Mouse (Mus musculus): ENCODE measurements around the gene Gsk3b. TPM values are rescaled to one million over a fixed set of nuclear protein-coding genes. Genes with fewer than 3 reads are reported as not detected.
"Not testable (repeated sequence)": the region's sequence is repeated elsewhere in the genome, so short reads cannot be mapped to it uniquely, and the experiment has no call there.

The Gsk3b gene
- total RNA-seq, 2 experiments from 2014 or later = 57.1 to 70.4 TPM

GRCm38 (mm10) chr16:38099325-38099724 lies 10.5 kb downstream of the Gsk3b start:
- DNase-seq (ENCODE audit: low spot score in 2 of 2) = no peak

GRCm38 (mm10) chr16:38100569-38100968 lies 11.8 kb downstream of the Gsk3b start:
- DNase-seq (ENCODE audit: low spot score in 2 of 2) = no peak

- DNase-seq (ENCODE audit: low spot score in 2 of 2) = no peak
Measured at GRCm38 (mm10) chr16:38105453-38105852, 16.7 kb downstream of the Gsk3b start.

- DNase-seq (ENCODE audit: low spot score in 2 of 2) = no peak
Measured at GRCm38 (mm10) chr16:38106542-38106941, 17.7 kb downstream of the Gsk3b start.

GRCm38 (mm10) chr16:38110001-38110400 lies 21.2 kb downstream of the Gsk3b start:
- no peak for DNase-seq (ENCODE audit: low spot score in 2 of 2)

GRCm38 (mm10) chr16:38110575-38110974 lies 21.8 kb downstream of the Gsk3b start:
- no peak for DNase-seq (ENCODE audit: low spot score in 2 of 2)

- DNase-seq (ENCODE audit: low spot score in 2 of 2) = no peak
Measured at GRCm38 (mm10) chr16:38114074-38114473, 25.3 kb downstream of the Gsk3b start.

GRCm38 (mm10) chr16:38117909-38118308 lies 29.1 kb downstream of the Gsk3b start:
- DNase-seq (ENCODE audit: low spot score in 2 of 2) = not testable (repeated sequence)

GRCm38 (mm10) chr16:38118723-38119122 lies 29.9 kb downstream of the Gsk3b start:
- DNase-seq (ENCODE audit: low spot score in 2 of 2) = no peak

GRCm38 (mm10) chr16:38119286-38119685 lies 30.5 kb downstream of the Gsk3b start:
- no peak for DNase-seq (ENCODE audit: low spot score in 2 of 2)

- DNase-seq (ENCODE audit: low spot score in 2 of 2) = no peak
Measured at GRCm38 (mm10) chr16:38129171-38129570, 40.4 kb downstream of the Gsk3b start.

GRCm38 (mm10) chr16:38131041-38131440 lies 42.2 kb downstream of the Gsk3b start:
- DNase-seq (ENCODE audit: low spot score in 2 of 2) = no peak

GRCm38 (mm10) chr16:38131756-38132155 lies 43.0 kb downstream of the Gsk3b start:
- DNase-seq (ENCODE audit: low spot score in 2 of 2) = no peak

GRCm38 (mm10) chr16:38132210-38132609 lies 43.4 kb downstream of the Gsk3b start:
- DNase-seq (ENCODE audit: low spot score in 2 of 2) = no peak

GRCm38 (mm10) chr16:38137296-38137695 lies 48.5 kb downstream of the Gsk3b start:
- no peak for DNase-seq (ENCODE audit: low spot score in 2 of 2)

- no peak for DNase-seq (ENCODE audit: low spot score in 2 of 2)
Measured at GRCm38 (mm10) chr16:38144898-38145297, 56.1 kb downstream of the Gsk3b start.

GRCm38 (mm10) chr16:38150555-38150954 lies 61.8 kb downstream of the Gsk3b start:
- no peak for DNase-seq (ENCODE audit: low spot score in 2 of 2)

GRCm38 (mm10) chr16:38157854-38158622 lies 69.2 kb downstream of the Gsk3b start:
- DNase-seq (ENCODE audit: low spot score in 2 of 2) = no peak

- DNase-seq (ENCODE audit: low spot score in 2 of 2) = no peak
Measured at GRCm38 (mm10) chr16:38162019-38162418, 73.2 kb downstream of the Gsk3b start.

GRCm38 (mm10) chr16:38164811-38165591 lies 76.2 kb downstream of the Gsk3b start:
- no peak for DNase-seq (ENCODE audit: low spot score in 2 of 2)

GRCm38 (mm10) chr16:38168971-38169370 lies 80.2 kb downstream of the Gsk3b start:
- DNase-seq (ENCODE audit: low spot score in 2 of 2) = no peak

- no peak for DNase-seq (ENCODE audit: low spot score in 2 of 2)
Measured at GRCm38 (mm10) chr16:38179150-38179549, 90.3 kb downstream of the Gsk3b start.

Measured in adrenal gland, adult 18-20 months (tissue).